Mouse (Mus musculus) megakaryocyte, embryonic 14.5 days (primary cell): ENCODE data around the gene Slc2a1.

Experiments
- FLI1 ChIP-seq: IDR thresholded peaks from 2 replicates; pipeline ENCODE4 v1.6.1; 2012; ENCODE audit warnings: low read length, inconsistent platforms, mixed read lengths
- GATA1 ChIP-seq: IDR thresholded peaks from 3 replicates; pipeline ENCODE4 v1.6.1; 2012; ENCODE audit warnings: mixed read lengths, low read length, inconsistent platforms, borderline replicate concordance

DNA sequence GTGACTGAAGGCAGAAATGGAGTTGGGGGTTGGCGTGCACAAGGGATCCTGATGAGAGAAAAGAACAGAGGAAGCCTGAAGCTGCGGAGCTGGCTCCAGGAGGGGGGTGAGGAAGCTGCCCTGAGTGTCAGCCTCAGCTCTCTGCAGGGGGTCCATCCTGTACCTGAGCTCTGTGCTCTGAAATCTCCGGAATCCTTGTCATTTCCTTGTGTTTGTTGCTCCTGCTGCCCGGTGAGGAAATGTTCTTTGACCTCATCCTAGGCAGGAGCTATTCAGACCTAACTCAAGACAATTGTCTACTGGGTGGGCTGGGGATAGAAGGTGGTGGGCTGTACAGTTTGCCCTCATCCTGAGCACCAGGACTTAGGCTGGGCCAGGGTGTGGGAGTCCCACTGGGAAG lies 13.5 kb upstream of the Slc2a1 start:
- TF ChIP-seq GATA1 (no peak), FLI1 (no peak)
